Mouse (Mus musculus) cortical plate, adult 2 months (tissue): ENCODE measurements around the gene Rab3ip. TPM values are rescaled to one million over a fixed set of nuclear protein-coding genes. Genes with fewer than 3 reads are reported as not detected.

Source experiments
- H3K27ac ChIP-seq: fragments of 200-500 bp; 2 replicates; pipeline ENCODE4 v1.5.1; 2012; ENCODE audit warnings: low read length, control low read depth, inconsistent platforms; ENCODE audit not compliant: insufficient read depth
- H3K4me1 ChIP-seq: fragments of 200-500 bp; 2 replicates; pipeline ENCODE4 v1.6.1; 2011; ENCODE audit warnings: low read length; ENCODE audit not compliant: control insufficient read depth, insufficient read depth
- H3K4me3 ChIP-seq: fragments of 200-500 bp; 2 replicates; pipeline ENCODE4 v1.5.1; 2011; ENCODE audit warnings: mild to moderate bottlenecking, low read length, control low read depth; ENCODE audit not compliant: insufficient read depth
- CTCF ChIP-seq: fragments of 200-500 bp; IDR thresholded peaks from 2 replicates; pipeline ENCODE4 v1.5.1; 2011; ENCODE audit warnings: mild to moderate bottlenecking, control low read depth, low read length; ENCODE audit not compliant: insufficient read depth; ENCODE audit errors: extremely low read depth
- POLR2A ChIP-seq: fragments of 200-500 bp; IDR thresholded peaks from 2 replicates; pipeline ENCODE4 v1.6.1; 2011; ENCODE audit warnings: mild to moderate bottlenecking, low read length, control low read depth; ENCODE audit not compliant: insufficient read depth; ENCODE audit errors: extremely low read depth
- polyA plus RNA-seq: library from polyadenylated mRNA; depleted of rRNA; stranded (reverse); fragments of >200 nt; gene quantifications from 2 replicates; pipeline ENCODE4 v1.2.3, GENCODE M21; 2012

Gene Rab3ip
- polyA plus RNA-seq, 1 experiment = 36.1 TPM

GRCm38 (mm10) chr10:116980888-116981287, 30.3 kb upstream of the Rab3ip start:
- TF ChIP-seq POLR2A (no peak), CTCF (peak; percentile 36)
- H3K27ac ChIP-seq = no peak overlapping the region
- H3K4me3 ChIP-seq = no peak overlapping the region
- H3K4me1 ChIP-seq = no peaks in the 10 kb centered on the region

GRCm38 (mm10) chr10:116980273-116980672, 29.7 kb upstream of the Rab3ip start:
- no peaks in the 10 kb centered on the region for H3K4me1 ChIP-seq
- no peak overlapping the region for H3K4me3 ChIP-seq
- H3K27ac ChIP-seq = no peak overlapping the region
- no peak for TF ChIP-seq POLR2A
- no peak for TF ChIP-seq CTCF

GRCm38 (mm10) chr10:116978841-116979240, 28.3 kb upstream of the Rab3ip start:
- Histone ChIP-seq H3K4me3 (no peak overlapping the region), H3K27ac (no peak overlapping the region), H3K4me1 (no peaks in the 10 kb centered on the region)
- no peak for TF ChIP-seq CTCF
- no peak for TF ChIP-seq POLR2A

GRCm38 (mm10) chr10:116977858-116978257, 27.3 kb upstream of the Rab3ip start:
- no peak for TF ChIP-seq CTCF
- TF ChIP-seq POLR2A = no peak
- Histone ChIP-seq H3K4me1 (no peaks in the 10 kb centered on the region), H3K27ac (no peak overlapping the region), H3K4me3 (no peak overlapping the region)

- Histone ChIP-seq H3K4me1 (no peaks in the 10 kb centered on the region), H3K4me3 (no peak overlapping the region), H3K27ac (no peak overlapping the region)
- TF ChIP-seq CTCF (no peak), POLR2A (no peak)
Measured at GRCm38 (mm10) chr10:116977455-116977854, 26.9 kb upstream of the Rab3ip start.

GRCm38 (mm10) chr10:116972509-116972908, 21.9 kb upstream of the Rab3ip start, which contains the start of gene Gm10271:
Gene Gm10271, minus strand, starts transcription at chr10:116972609.
- Histone ChIP-seq H3K4me1 (no peaks in the 10 kb centered on the region), H3K4me3 (no peak within 1 kb of the TSS)
- TF ChIP-seq POLR2A (no peak), CTCF (no peak)

GRCm38 (mm10) chr10:116968741-116969140, 18.2 kb upstream of the Rab3ip start:
- H3K27ac ChIP-seq = no peak overlapping the region
- H3K4me1 ChIP-seq = no peaks in the 10 kb centered on the region
- no peak overlapping the region for H3K4me3 ChIP-seq
- no peak for TF ChIP-seq POLR2A

More at GRCm38 (mm10) chr10:116972509-116972908, 21.9 kb upstream of the Rab3ip start, which contains the start of gene Gm10271:
- no peak within 1 kb of the TSS for H3K27ac ChIP-seq

- no peak overlapping the region for H3K27ac ChIP-seq
- H3K4me3 ChIP-seq = no peak overlapping the region
- TF ChIP-seq POLR2A = no peak
- TF ChIP-seq CTCF = no peak
- H3K4me1 ChIP-seq = no peaks in the 10 kb centered on the region
Measured at GRCm38 (mm10) chr10:116966065-116966464, 15.5 kb upstream of the Rab3ip start.

GRCm38 (mm10) chr10:116965297-116965696, 14.7 kb upstream of the Rab3ip start:
- TF ChIP-seq POLR2A = no peak
- no peak for TF ChIP-seq CTCF
- H3K4me3 ChIP-seq = no peak overlapping the region
- no peaks in the 10 kb centered on the region for H3K4me1 ChIP-seq
- no peak overlapping the region for H3K27ac ChIP-seq

- H3K27ac ChIP-seq = no peak overlapping the region
- no peak overlapping the region for H3K4me3 ChIP-seq
- no peaks in the 10 kb centered on the region for H3K4me1 ChIP-seq
- TF ChIP-seq CTCF (no peak), POLR2A (no peak)
Measured at GRCm38 (mm10) chr10:116964571-116964970, 14.0 kb upstream of the Rab3ip start.

- TF ChIP-seq POLR2A (no peak), CTCF (no peak)
- no peak overlapping the region for H3K27ac ChIP-seq
Measured at GRCm38 (mm10) chr10:116964084-116964483, 13.5 kb upstream of the Rab3ip start.

More at GRCm38 (mm10) chr10:116964084-116964483, 13.5 kb upstream of the Rab3ip start:
- Histone ChIP-seq H3K4me1 (no peaks in the 10 kb centered on the region), H3K4me3 (no peak overlapping the region)
